Comparison of ENCODE assay signal across 16 mouse cellular contexts in genomic region chr8:127287816-127288215, GRCm38 (mm10).
"Had no signal": no experiment of that assay in that cellular context is flagged by ENCODE, and none has a peak within 500 bp of the region (broad histone marks: within the 10 kb centered on the region; RNA-seq: fewer than 3 reads in every experiment).

No protein-coding gene starts in this region.

- H3K9ac ChIP-seq: lung, embryonic 14.5 days; midbrain, embryonic 13.5 days; midbrain, embryonic 15.5 days; neural tube, embryonic 13.5 days; neural tube, embryonic 15.5 days; stomach, embryonic 15.5 days had no signal

- H3K27ac ChIP-seq: midbrain, embryonic 10.5 days; midbrain, embryonic 13.5 days; midbrain, embryonic 15.5 days; neural tube, embryonic 13.5 days; neural tube, embryonic 15.5 days; stomach, embryonic 15.5 days; stomach, postnatal 0 days had no signal

- DNase-seq: lung, adult 18-20 months; lung, embryonic 14.5 days; lung, postnatal 10 days; lung, postnatal 4 days; right cerebral cortex, postnatal 14 days; thymus, adult 2 months; thymus, postnatal 25 days; thymus, postnatal 4 days had no signal

- H3K4me1 ChIP-seq: stomach, embryonic 15.5 days had no signal

- H3K27me3 ChIP-seq: midbrain, embryonic 13.5 days; midbrain, embryonic 15.5 days; neural tube, embryonic 13.5 days; neural tube, embryonic 15.5 days; stomach, embryonic 15.5 days had no signal

- ATAC-seq: midbrain, embryonic 13.5 days; midbrain, embryonic 15.5 days had no signal

- H3K4me2 ChIP-seq: lung, embryonic 14.5 days; midbrain, embryonic 13.5 days; midbrain, embryonic 15.5 days; neural tube, embryonic 13.5 days; neural tube, embryonic 15.5 days; stomach, embryonic 15.5 days had no signal

- H3K36me3 ChIP-seq: midbrain, embryonic 13.5 days; midbrain, embryonic 15.5 days; neural tube, embryonic 13.5 days; neural tube, embryonic 15.5 days; stomach, embryonic 15.5 days had no signal

- H3K4me3 ChIP-seq: midbrain, embryonic 10.5 days; midbrain, embryonic 13.5 days; midbrain, embryonic 15.5 days; myocyte; neural tube, embryonic 13.5 days; neural tube, embryonic 15.5 days; stomach, embryonic 15.5 days had no signal

- H3K9me3 ChIP-seq: midbrain, embryonic 10.5 days; midbrain, embryonic 13.5 days; midbrain, embryonic 15.5 days; neural tube, embryonic 13.5 days; neural tube, embryonic 15.5 days; stomach, embryonic 15.5 days had no signal
